9 mouse cellular contexts compared by ENCODE assay signal in genomic region chr11:57688179-57688929, GRCm38 (mm10). TPM values are rescaled to one million over a fixed set of nuclear protein-coding genes. Genes with fewer than 3 reads are reported as not detected.
A peak's percentile ranks its signal among the peaks of the same experiment; 100 is the strongest.
DNase-seq lines count a peak whose midpoint lies in the region; ATAC-seq and TF ChIP-seq lines count a peak whose summit lies in the region.
"Had no signal": no experiment of that assay in that cellular context is flagged by ENCODE, and none has a peak within 500 bp of the region (broad histone marks: within the 10 kb centered on the region; RNA-seq: fewer than 3 reads in every experiment).

No protein-coding gene starts in this region.

- peak; percentile 22 to 47 for DNase-seq in adrenal gland, adult (ENCODE audit: inconsistent age in 2 of 2, low spot score in 1 of 2)
- DNase-seq in adrenal gland, postnatal 10 days = no peak
- DNase-seq in adipocyte (ENCODE audit: low spot score) = peak; percentile 16
- no peak for DNase-seq in lung, embryonic 14.5 days
- DNase-seq in cerebellum, postnatal 14 days = no peak
- no peak for DNase-seq in gastrocnemius, postnatal 10 days

- H3K4me3 ChIP-seq in intestine, embryonic 15.5 days (replicated peaks) = no peak overlapping the region
- no peak overlapping the region for H3K4me3 ChIP-seq in lung, embryonic 14.5 days (ENCODE audit: low read depth, low read length)

- no peaks in the 10 kb centered on the region for H3K27me3 ChIP-seq in intestine, embryonic 15.5 days (replicated peaks)
- H3K27me3 ChIP-seq in lung, embryonic 14.5 days (ENCODE audit: insufficient read depth, low read length) = no peaks in the 10 kb centered on the region

- TF ChIP-seq CTCF in lung, embryonic 14.5 days (IDR thresholded peaks at IDR 0.05; ENCODE audit: low read depth) = no peak

- peaks cover 35% of the 10 kb centered on the region for H3K4me1 ChIP-seq in intestine, embryonic 15.5 days (replicated peaks)
- H3K4me1 ChIP-seq in lung, embryonic 14.5 days (ENCODE audit: insufficient read depth) = peaks cover 15% of the 10 kb centered on the region

- ATAC-seq in intestine, embryonic 15.5 days = peak; percentile 34; the same call in 1 of the 2 replicates
- 0 out of 2 replicates have a peak, but pooled peaks have one; percentile 30 for ATAC-seq in lung, embryonic 14.5 days (ENCODE audit: insufficient read depth)
- ATAC-seq in frontal cortex, adult (ENCODE audit: low TSS enrichment) = no peak

- no peak overlapping the region for H3K9ac ChIP-seq in intestine, embryonic 15.5 days
- no peak overlapping the region for H3K9ac ChIP-seq in lung, embryonic 14.5 days

- no peak overlapping the region for H3K4me2 ChIP-seq in intestine, embryonic 15.5 days (replicated peaks)
- 0 out of 2 replicates have a peak overlapping the region, but pooled peaks have one; percentile 12 for H3K4me2 ChIP-seq in lung, embryonic 14.5 days

- 36% methylated on average over 14 of the region's 14 CpGs for WGBS in intestine, embryonic 15.5 days
- WGBS in lung, embryonic 14.5 days = 31% methylated on average over 14 of the region's 14 CpGs

- H3K9me3 ChIP-seq in intestine, embryonic 15.5 days = no peaks in the 10 kb centered on the region
- H3K9me3 ChIP-seq in lung, embryonic 14.5 days (ENCODE audit: low read depth, low read length) = no peaks in the 10 kb centered on the region

- no peak overlapping the region for H3K27ac ChIP-seq in intestine, embryonic 15.5 days
- H3K27ac ChIP-seq in lung, embryonic 14.5 days (ENCODE audit: low read depth) = no peak overlapping the region
- H3K27ac ChIP-seq: macrophage had no signal

- no peaks in the 10 kb centered on the region for H3K36me3 ChIP-seq in intestine, embryonic 15.5 days
- H3K36me3 ChIP-seq in lung, embryonic 14.5 days (ENCODE audit: insufficient read depth) = no peaks in the 10 kb centered on the region

RNA-seq across cellular contexts. Expression of gene Galnt10, which starts 43.1 kb away (rescaled TPM):
- 10 to 100 TPM; 31.7 to 33.5 TPM for total RNA-seq in adrenal gland, postnatal 10 days (2021)
- 19.3 and 20.3 TPM in 2 replicates for polyA plus RNA-seq in intestine, embryonic 15.5 days (2015; fragmentation: Nextera tagmentation; extraction: Ambion mirVana)
- polyA plus RNA-seq in lung, embryonic 14.5 days (2014; fragmentation: Nextera tagmentation; extraction: Ambion mirVana) = 11.2 and 11.9 TPM in 2 replicates
- 10 to 100 TPM; 13.0 to 15.7 TPM for total RNA-seq in gastrocnemius, postnatal 10 days (2021)

Comparison
In these comparisons a context has a peak if more than half of its experiments do, and no peak if none do; other contexts are left out.
1. DNase-seq: peak in adrenal gland, adult (2 of 2) and adipocyte (single experiment); none in adrenal gland, postnatal 10 days (single experiment), lung, embryonic 14.5 days (single experiment), cerebellum, postnatal 14 days (0 of 2) and gastrocnemius, postnatal 10 days (single experiment).